Mouse (Mus musculus) liver, embryonic 11.5 days (tissue): ENCODE results near the gene Tmed4. TPM values are rescaled to one million over a fixed set of nuclear protein-coding genes. Genes with fewer than 3 reads are reported as not detected.

Experiments
- ATAC-seq: fragments of 200-750 bp; cut with Nextera tagmentation; replicated peaks from 2 replicates; pipeline ENCODE4 v1.8.0; 2017; ENCODE audit warnings: moderate number of reproducible peaks, mild to moderate bottlenecking, moderate TSS enrichment, moderate library complexity; ENCODE audit not compliant: low FRiP score
- DNase-seq: peaks from one replicate; pipeline ENCODE4 v3.0.0-alpha.2; 2017; ENCODE audit warnings: low spot score
- H3K27ac ChIP-seq: fragments of 300-500 bp; sonication (generic); 2 replicates; pipeline ENCODE4 v1.5.1; 2014; ENCODE audit warnings: mild to moderate bottlenecking, low read depth, low read length, control low read depth
- H3K27me3 ChIP-seq: fragments of 300-500 bp; sonication (generic); replicated peaks from 2 replicates; pipeline ENCODE4 v1.6.1; 2014; ENCODE audit warnings: low read length, mixed read lengths; ENCODE audit not compliant: control insufficient read depth, insufficient read depth
- H3K36me3 ChIP-seq: fragments of 300-500 bp; sonication (generic); 2 replicates; pipeline ENCODE4 v1.6.1; 2014; ENCODE audit warnings: mild to moderate bottlenecking, low read length, moderate library complexity, mixed read lengths; ENCODE audit not compliant: control insufficient read depth, insufficient read depth
- H3K4me1 ChIP-seq: fragments of 300-500 bp; sonication (generic); replicated peaks from 2 replicates; pipeline ENCODE4 v1.6.1; 2014; ENCODE audit warnings: low read length, mixed read lengths; ENCODE audit not compliant: control insufficient read depth, insufficient read depth
- H3K4me2 ChIP-seq: fragments of 300-500 bp; sonication (generic); 2 replicates; pipeline ENCODE4 v1.6.1; 2014; ENCODE audit warnings: mild to moderate bottlenecking, control low read depth, moderate library complexity
- H3K4me3 ChIP-seq: fragments of 300-500 bp; sonication (generic); 2 replicates; pipeline ENCODE4 v1.5.1; 2014; ENCODE audit warnings: low read depth, low read length, control low read depth
- H3K9ac ChIP-seq: fragments of 300-500 bp; sonication (generic); 2 replicates; pipeline ENCODE4 v1.6.1; 2014; ENCODE audit warnings: low read depth, low read length, control low read depth
- H3K9me3 ChIP-seq: fragments of 300-500 bp; sonication (generic); 2 replicates; pipeline ENCODE4 v1.6.1; 2016; ENCODE audit warnings: low read length, inconsistent platforms, mixed read lengths; ENCODE audit not compliant: control insufficient read depth
- WGBS: fragments of 180-500 bp; shearing (Covaris S2); extraction: QIAGEN DNeasy Blood & Tissue Kit; methylation state at CpG from one replicate; pipeline ENCODE4 v1.1.7; 2014; 5-methylcytosine and 5-hydroxymethylcytosine counted together
- polyA plus RNA-seq: library from polyadenylated mRNA; unstranded; fragments of >200 nt; fragmentation: Nextera tagmentation; extraction: Ambion mirVana; gene quantifications from 2 replicates; pipeline ENCODE4 v1.2.1, GENCODE M21; 2014

The Tmed4 gene
- polyA plus RNA-seq, 1 experiment from 2014 or later, result 76.2 TPM

DNA sequence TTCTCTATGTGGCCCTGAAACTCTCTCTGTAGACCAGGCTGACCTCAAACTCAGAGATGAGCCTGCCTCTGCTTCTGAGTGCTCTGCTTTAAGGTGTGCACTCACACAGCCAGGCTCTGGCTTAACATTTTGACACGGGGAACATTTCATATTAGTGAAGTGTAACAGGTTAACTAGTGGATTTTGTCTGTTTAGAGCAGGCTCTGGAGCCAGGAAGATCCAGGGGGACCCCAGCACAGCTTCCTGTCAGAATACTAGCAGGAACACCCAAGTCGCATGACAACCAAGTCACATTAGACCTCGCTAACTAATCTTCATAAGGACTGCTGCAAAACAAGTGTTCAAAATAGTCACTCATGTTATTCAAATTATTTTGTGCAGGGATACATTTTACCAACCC, 16.2 kb upstream of the Tmed4 start:
- Histone ChIP-seq H3K27me3 (no peaks in the 10 kb centered on the region), H3K36me3 (no peaks in the 10 kb centered on the region), H3K4me1 (peaks cover 18% of the 10 kb centered on the region), H3K4me3 (peak overlapping the region; percentile 78), H3K9ac (peak overlapping the region; percentile 79), H3K27ac (peak overlapping the region; percentile 87), H3K9me3 (no peaks in the 10 kb centered on the region), H3K4me2 (peak overlapping the region; percentile 78)
- DNase-seq (no peak), ATAC-seq (no peak)
- WGBS, result 42% methylated on average over 3 of the region's 3 CpGs

DNA sequence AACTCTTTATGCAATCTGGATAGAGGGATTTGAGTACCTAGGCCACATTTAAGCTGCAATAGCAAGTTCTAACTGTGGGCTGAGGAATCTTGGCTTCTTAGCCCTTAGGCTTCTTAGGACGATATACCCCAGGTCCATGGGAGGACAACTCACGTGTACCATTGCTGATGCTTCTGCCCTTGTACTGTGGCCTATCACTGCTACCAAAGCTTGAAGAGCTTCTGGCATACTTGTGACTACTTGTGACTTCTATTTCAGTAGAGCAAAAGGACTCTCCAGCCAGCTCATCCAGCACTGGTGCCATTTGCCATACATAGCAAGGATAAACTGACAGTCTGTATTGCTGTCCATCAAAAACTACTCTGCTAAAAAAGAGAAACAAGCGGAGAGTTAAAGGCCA, 15.5 kb upstream of the Tmed4 start:
- ATAC-seq (no peak), DNase-seq (no peak)
- WGBS, result 88% methylated on average over 3 of the region's 3 CpGs
- H3K36me3 ChIP-seq, result no peaks in the 10 kb centered on the region
- no peak overlapping the region for H3K4me3 ChIP-seq
- no peak overlapping the region for H3K9ac ChIP-seq
- no peak overlapping the region for H3K27ac ChIP-seq
- H3K27me3 ChIP-seq, result no peaks in the 10 kb centered on the region
- H3K4me2 ChIP-seq, result no peak overlapping the region
- peaks cover 15% of the 10 kb centered on the region for H3K4me1 ChIP-seq
- no peaks in the 10 kb centered on the region for H3K9me3 ChIP-seq

DNA sequence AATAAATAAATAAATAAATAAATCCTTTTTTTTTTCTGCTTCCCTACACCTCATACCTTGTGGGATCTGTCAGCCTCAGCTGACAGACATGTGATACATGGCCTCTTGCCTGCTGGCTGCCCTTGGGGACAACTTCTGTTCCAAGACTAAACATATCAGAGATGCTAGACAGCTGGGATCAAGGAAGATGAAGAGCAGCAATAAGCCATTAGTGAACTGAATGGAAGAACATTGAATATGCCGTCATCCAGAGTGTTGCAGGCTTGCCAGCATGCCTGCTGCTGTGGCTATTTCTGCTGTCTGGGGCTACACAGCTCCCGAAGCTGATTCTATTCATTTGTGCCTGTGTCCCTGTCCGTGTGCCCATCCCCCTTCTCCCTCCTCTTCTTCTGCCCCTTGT, 8.3 kb upstream of the Tmed4 start:
- H3K4me3 ChIP-seq, result no peak overlapping the region
- H3K27ac ChIP-seq, result no peak overlapping the region
- ATAC-seq (no peak), DNase-seq (no peak)
- no peaks in the 10 kb centered on the region for H3K27me3 ChIP-seq
- no peak overlapping the region for H3K4me2 ChIP-seq
- H3K9ac ChIP-seq, result no peak overlapping the region
- H3K4me1 ChIP-seq, result no peaks in the 10 kb centered on the region
- no peaks in the 10 kb centered on the region for H3K36me3 ChIP-seq
- H3K9me3 ChIP-seq, result 0 out of 2 replicates have a peak, but pooled peaks cover 4% of the 10 kb centered on the region
- 77% methylated on average over 3 of the region's 3 CpGs for WGBS

DNA sequence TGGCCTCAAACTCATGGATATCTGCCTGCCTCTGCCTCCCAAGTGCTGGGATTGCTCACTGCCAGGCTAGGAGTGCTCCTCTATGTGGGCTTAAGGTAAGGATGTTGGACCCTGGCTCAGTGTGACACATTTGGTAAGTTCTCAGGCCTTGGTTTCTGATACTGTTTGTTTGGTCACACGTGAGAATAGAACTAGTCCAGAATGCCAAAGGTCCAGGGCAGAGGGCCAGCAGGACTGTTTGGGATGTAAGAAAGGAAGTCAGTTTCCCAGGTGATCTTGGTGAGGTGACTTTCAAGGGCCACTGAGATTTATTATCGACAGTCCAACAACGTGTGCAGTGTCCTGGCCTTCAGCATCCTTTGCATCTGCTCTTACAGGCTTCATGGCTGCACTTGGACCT, 1.8 kb upstream of the Tmed4 start:
- WGBS, result 75% methylated on average over 3 of the region's 3 CpGs
- no peak for ATAC-seq

DNA sequence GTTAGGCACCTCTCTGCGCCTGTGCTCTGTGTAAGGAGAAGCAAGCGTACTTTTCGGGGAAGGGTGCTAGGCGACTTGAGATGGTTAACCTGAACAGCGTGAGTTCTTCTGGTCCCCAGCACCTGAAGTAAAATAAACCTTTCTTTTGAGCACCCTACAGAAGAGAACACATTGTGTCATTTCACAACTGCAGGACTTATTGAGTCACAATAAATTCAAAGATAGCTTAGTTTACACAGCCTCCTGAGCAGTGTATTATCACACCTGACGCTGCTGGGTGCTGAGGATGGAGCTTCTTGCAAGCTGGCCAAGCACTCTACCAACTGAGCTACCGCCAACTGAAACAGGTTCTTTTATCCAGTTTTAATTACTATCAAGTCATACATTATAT, 419 bp upstream of the Tmed4 start:
- peak overlapping the region; percentile 92 for H3K9ac ChIP-seq
- peak overlapping the region; percentile 95 for H3K4me3 ChIP-seq
- H3K4me2 ChIP-seq, result peak overlapping the region; percentile 95
- DNase-seq (no peak), ATAC-seq (no peak)
- H3K36me3 ChIP-seq, result peaks cover 11% of the 10 kb centered on the region
- WGBS, result 27% methylated on average over 7 of the region's 7 CpGs
- H3K9me3 ChIP-seq, result no peaks in the 10 kb centered on the region
- peak overlapping the region; percentile 25; the same call in 1 of the 2 replicates for H3K27ac ChIP-seq
- peaks cover 15% of the 10 kb centered on the region for H3K4me1 ChIP-seq
- H3K27me3 ChIP-seq, result no peaks in the 10 kb centered on the region

More for the DNA sequence above, 1.8 kb upstream of the Tmed4 start:
- Histone ChIP-seq H3K4me2 (no peak overlapping the region), H3K9me3 (0 out of 2 replicates have a peak, but pooled peaks cover 4% of the 10 kb centered on the region), H3K4me1 (peaks cover 15% of the 10 kb centered on the region), H3K27me3 (no peaks in the 10 kb centered on the region), H3K36me3 (peaks cover 2% of the 10 kb centered on the region), H3K9ac (no peak overlapping the region), H3K4me3 (no peak overlapping the region), H3K27ac (no peak overlapping the region)
- DNase-seq, result no peak

DNA sequence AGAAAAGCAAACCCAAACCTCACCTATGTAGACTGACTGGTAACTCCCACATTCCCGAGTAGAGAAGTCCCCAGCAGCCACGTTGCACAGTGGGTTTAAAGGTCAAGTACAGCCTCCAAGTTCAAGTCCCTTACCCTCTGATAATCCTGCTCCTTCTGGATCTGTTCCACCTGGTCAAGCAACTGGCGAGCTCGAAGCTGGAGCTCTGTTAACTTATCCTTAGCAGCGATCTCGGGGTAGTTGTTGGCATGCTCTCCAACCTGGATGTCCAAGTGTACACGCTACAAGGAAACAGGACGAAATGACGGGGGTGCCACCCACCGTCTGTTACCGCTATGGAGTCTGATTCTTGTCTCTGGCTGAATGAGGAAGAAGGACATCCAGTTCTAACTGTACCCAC, 1.1 kb downstream of the Tmed4 start:
- Histone ChIP-seq H3K4me3 (peak overlapping the region; percentile 95), H3K27ac (no peak overlapping the region), H3K36me3 (peaks cover 11% of the 10 kb centered on the region), H3K9ac (peak overlapping the region; percentile 92), H3K9me3 (no peaks in the 10 kb centered on the region), H3K4me2 (peak overlapping the region; percentile 95), H3K4me1 (peaks cover 15% of the 10 kb centered on the region), H3K27me3 (no peaks in the 10 kb centered on the region)
- ATAC-seq (no peak), DNase-seq (no peak)
- 53% methylated on average over 11 of the region's 11 CpGs for WGBS

DNA sequence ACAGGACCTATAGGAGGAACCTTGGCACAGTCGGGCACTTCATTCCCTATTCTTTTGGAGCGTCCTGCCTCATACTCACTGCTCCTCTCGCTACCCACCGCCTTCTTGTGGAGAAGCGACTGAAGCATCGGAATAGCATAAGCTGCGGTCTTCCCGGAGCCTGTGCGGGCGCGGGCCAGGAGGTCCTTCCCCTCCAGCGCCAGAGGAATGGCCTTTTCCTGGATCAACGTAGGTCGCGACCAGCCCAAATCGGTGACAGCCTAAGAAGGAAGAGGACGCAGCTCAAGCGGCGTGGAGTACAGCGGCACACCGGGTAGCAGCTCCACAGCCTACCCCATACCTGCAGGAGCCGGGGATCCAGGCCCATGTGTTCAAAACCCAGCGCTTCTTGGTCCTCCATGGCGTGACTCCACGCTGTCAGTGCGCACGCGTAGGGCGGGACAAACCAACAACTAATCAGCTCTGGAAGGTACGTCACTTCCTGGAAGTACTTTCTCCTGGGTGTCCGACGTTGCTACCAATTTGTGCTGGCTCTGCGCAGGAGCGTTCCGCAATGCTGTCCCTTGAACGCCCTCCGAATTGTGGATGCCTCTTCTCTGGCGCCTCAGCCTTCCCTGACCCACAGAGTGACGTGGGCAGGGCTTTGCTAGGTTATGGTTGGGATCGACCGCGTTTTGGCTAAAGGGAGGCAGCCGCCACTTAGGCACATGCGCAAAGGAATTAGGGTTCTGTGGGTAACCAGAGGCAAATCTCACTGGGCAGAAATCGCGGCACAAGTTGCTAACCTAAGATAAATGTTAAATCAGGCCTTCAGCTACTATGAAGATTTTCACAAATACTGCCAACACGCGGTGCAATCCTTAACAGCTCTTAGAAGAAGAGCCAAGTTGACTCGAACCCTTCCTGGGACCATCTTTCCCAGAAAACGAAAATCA, 7.1 kb downstream of the Tmed4 start, which contains the start of gene Ddx56:
Gene Ddx56 (minus strand): TSS at position 453 of the 935 bp plus-strand sequence.
- Histone ChIP-seq H3K36me3 (peaks cover 48% of the 10 kb centered on the region), H3K9ac (peak within 1 kb of the TSS; percentile 72), H3K27ac (peak within 1 kb of the TSS; percentile 87), H3K4me2 (peak within 1 kb of the TSS; percentile 92), H3K9me3 (no peaks in the 10 kb centered on the region), H3K27me3 (no peaks in the 10 kb centered on the region), H3K4me3 (peak within 1 kb of the TSS; percentile 71), H3K4me1 (peaks cover 8% of the 10 kb centered on the region)
- ATAC-seq, result peak; percentile 95
- WGBS, result 2% methylated on average over 50 of the region's 50 CpGs
- DNase-seq, result peak; percentile 85

DNA sequence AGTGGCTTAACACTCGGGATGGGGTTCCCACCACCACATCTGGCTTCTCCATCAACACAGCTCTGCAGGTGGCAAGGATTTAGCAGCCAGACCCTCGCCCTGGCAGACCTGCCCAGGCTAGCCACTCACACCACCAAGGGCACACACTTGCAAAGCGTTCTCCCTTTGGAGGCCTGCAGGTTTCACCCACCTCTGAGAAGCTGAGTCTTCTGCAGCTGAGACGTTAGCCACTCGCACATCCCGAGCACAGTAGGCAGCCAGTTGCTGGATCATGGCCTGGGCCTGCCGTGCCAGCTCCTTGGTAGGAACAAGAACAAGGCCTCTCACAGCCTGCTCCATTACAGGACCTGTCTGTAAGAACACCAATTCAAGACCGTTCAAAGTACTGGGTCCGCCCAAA, 8.0 kb downstream of the Tmed4 start:
- peaks cover 8% of the 10 kb centered on the region for H3K4me1 ChIP-seq
- ATAC-seq, result no peak
- DNase-seq, result no peak
- no peaks in the 10 kb centered on the region for H3K9me3 ChIP-seq
- H3K27ac ChIP-seq, result no peak overlapping the region
- peak overlapping the region; percentile 72 for H3K9ac ChIP-seq
- peaks cover 56% of the 10 kb centered on the region for H3K36me3 ChIP-seq
- H3K4me2 ChIP-seq, result peak overlapping the region; percentile 92
- peak overlapping the region; percentile 71 for H3K4me3 ChIP-seq
- WGBS, result 65% methylated on average over 9 of the region's 9 CpGs
- H3K27me3 ChIP-seq, result no peaks in the 10 kb centered on the region
